Mouse (Mus musculus): ENCODE measurements around the gene Efemp1.
A peak's percentile ranks its signal among the peaks of the same experiment; 100 is the strongest.

The Efemp1 gene

DNA sequence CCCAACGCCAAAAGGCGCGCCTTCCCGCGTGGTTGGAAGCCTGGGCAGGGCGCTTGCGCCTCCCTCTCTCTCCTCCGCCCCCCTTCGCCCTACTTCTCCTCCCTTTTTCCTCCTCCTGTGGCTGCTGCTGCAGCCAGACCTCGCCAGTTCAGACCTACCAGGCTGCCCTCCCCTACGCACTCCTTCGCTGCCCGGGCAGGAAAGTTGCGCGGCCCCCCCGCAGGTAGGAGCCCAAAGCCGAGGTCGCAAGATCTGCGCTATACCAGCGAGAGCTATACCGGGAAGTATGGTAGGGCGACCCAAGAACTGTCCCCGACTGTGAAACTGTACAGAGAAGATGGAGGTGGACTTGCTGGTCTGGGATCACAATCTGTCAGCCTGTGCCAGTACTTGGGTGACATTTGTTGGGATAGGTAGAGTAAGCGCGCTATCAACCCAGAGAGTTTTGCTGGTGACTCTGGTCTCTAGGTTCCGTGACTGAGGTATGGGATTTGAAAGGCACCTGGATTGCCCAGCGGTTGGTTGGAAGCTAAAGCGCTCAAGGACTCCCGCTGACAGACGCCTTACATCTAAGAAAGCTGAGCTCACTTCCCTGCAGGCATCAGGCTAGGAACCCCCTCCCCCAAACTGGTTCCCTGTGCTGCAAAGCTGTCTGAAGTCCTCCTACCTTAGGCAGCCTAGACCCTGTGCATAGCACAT lies at the start of gene Efemp1:
Efemp1 (plus strand) TSS at position 103 of the 699 bp plus-strand sequence.
- peak; percentile 27 for DNase-seq (ENCODE audit: low spot score)

DNA sequence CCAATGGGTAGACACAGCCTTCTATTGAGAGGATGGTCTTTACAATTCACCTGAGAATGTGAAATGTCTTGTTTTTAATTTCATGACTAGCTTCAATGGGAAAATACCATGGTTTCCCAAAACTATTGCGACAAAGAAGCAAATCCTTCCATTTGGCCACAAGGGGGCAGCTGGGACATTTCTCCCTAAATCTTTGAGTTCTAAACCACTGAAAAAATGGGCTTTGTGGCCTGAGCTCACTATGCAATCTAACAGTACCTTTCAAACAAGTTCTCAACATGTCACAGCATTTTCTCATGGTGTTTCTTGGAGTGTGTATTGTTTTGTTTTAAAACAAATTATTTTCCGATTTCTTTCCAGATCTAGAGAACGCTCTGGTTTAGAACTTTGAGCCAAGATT lies 44.3 kb upstream of the Efemp1 start:
- DNase-seq (ENCODE audit: low spot score): no peak

- no peak for DNase-seq (ENCODE audit: low spot score)
Observed at GRCm38 (mm10) chr11:28811874-28812273, 41.1 kb upstream of the Efemp1 start.

GRCm38 (mm10) chr11:28812564-28812963 lies 40.4 kb upstream of the Efemp1 start:
- DNase-seq (ENCODE audit: low spot score): peak; percentile 4

DNA sequence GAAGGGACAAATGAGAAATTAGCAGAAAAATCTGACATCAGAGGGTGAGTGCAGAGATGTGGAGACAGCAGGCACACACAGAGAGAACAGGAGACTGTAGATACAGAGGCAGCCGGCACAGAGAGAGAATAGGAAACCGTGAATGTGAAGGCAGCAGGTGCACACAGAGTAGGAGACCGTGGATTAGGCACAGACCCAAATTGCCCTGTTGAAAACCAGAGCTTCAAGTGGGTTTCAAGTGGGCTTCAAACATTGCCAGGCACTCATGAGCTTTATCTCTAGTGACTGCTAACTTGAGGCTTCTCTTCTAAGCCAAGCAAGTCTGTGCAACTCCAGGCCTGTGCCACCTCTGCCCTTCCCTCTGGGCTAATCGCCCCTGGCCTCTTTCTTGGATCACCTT lies 35.6 kb upstream of the Efemp1 start:
- DNase-seq (ENCODE audit: low spot score): no peak

- DNase-seq (ENCODE audit: low spot score): no peak
Observed at GRCm38 (mm10) chr11:28826950-28827349, 26.1 kb upstream of the Efemp1 start.

DNA sequence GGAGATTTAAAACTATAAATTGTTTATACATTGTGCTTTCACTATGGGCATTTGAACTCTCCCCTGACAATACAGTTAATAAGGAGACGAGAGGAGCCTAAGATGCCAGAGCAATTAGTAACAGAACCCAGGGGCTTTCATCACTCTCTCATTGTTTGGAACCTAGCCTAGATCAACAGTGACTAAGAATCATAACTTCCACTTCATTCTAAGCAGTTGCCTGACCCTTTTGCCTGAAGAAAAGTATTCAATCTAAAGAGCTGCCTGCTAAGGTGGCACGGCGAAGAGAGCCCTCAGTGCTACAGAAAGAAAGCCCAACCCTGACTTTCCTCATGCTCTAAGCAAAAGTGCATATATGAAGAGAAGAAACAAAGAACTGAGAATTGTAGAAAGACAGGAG lies 19.2 kb upstream of the Efemp1 start:
- DNase-seq (ENCODE audit: low spot score): no peak

DNA sequence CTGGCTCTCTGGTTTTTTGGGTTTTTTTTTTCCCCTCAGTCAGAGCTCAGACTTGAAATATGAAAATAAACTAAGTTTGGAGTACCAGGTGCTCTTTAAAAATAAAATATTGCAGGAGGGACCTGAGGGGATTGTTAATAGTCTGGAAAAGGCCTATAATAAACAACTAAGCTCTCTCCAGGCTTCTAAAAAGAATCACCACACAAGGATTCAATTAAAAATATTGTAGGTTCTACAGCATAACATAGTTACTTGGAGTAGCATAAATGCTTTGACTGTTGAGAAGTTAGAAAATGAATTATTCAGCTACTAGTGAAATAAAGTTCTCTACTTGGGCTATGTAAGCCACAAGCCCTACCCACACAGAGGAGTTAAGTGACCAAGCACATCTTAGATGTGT lies 17.9 kb upstream of the Efemp1 start:
- no peak for DNase-seq (ENCODE audit: low spot score)

DNA sequence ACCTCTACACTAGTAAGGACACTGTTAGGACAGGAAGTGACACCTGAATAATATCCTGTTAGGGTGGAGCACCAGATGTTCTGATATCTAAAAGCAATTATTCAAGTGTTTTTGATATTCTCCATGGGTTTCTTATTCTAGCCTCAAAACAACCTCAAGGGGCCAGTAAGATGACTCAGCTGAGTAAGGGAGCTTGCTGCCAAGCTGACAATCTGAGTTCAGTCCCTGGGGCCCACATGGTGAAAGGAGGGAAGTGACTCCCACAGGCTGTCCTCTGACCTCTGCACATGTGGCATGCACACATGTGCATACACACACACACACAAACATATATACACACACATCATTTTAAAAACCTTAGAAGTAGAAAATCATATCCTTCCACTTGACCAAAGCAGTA lies 3.2 kb upstream of the Efemp1 start:
- no peak for DNase-seq (ENCODE audit: low spot score)

GRCm38 (mm10) chr11:28851645-28852044 lies 1.4 kb upstream of the Efemp1 start:
- DNase-seq (ENCODE audit: low spot score): no peak

DNA sequence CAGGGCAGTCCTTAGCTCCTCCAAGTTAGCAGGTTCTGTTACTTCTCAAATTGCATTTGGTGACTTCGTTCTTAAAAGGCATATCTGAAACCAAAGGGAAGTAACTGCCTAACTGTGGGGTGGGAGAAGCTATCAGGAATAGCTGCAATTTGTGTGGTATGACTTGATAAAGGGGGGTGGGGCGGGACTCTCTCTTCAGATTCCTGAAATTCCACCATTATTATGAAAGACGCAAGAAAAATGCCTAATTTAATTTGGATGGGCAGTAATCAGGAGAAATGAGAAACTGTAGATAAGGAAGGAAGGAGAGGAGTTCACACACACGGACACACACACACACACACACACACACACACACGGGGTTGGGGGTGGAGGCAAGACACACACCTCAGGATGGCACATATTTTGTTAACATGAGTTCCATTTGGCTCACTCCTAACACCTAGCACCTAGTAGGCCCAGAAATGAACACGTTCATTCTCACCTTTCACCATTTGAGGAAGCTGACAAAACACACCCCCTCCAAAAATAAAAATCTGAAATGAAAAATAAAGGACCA lies 564 bp upstream of the Efemp1 start:
- no peak for DNase-seq (ENCODE audit: low spot score)

GRCm38 (mm10) chr11:28859125-28859524 lies 6.1 kb downstream of the Efemp1 start:
- no peak for DNase-seq (ENCODE audit: low spot score)

DNA sequence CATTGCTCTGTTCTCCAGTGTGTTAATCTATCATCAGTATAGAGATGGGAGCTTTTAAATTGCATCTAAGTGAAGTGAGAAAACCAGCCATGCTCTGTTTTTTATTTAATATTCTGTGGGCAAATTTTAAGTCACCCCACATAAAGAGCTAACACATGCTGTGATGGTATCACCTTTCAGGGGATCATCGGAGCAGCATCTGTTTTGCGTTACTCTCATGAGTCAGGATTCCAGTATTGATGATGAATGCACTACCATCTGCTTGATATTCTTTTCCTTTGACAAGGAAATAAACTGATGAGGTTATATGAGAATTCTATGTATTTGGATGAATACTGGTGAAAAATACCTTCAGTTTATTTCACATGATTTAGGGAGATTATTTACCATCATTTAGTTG lies 16.1 kb downstream of the Efemp1 start:
- DNase-seq (ENCODE audit: low spot score): no peak

- no peak for DNase-seq (ENCODE audit: low spot score)
Observed at GRCm38 (mm10) chr11:28881381-28881976, 28.5 kb downstream of the Efemp1 start.

DNA sequence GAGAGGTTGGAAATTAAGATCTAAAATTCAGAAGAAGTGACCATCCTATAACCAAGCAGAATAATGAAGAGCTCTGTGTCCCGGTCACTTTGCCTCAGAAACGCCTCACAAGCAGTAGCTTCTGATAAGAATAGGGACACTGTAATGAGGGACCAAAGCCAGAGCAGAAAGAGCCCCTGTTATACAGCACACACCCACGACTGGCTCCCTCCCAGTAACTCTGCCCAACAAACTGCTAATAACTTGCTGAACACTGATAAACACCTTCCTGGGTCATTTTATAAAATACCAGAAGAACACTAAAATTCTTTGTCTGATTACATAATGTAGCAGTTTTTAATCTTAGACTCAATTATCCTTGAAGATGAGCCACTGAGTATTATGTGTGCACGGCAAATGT lies 30.1 kb downstream of the Efemp1 start:
- DNase-seq (ENCODE audit: low spot score): peak; percentile 75

- DNase-seq (ENCODE audit: low spot score): no peak
Observed at GRCm38 (mm10) chr11:28889538-28889937, 36.5 kb downstream of the Efemp1 start.

GRCm38 (mm10) chr11:28891515-28891914 lies 38.5 kb downstream of the Efemp1 start:
- no peak for DNase-seq (ENCODE audit: low spot score)

- no peak for DNase-seq (ENCODE audit: low spot score)
Observed at GRCm38 (mm10) chr11:28899420-28899819, 46.4 kb downstream of the Efemp1 start.

- DNase-seq (ENCODE audit: low spot score): no peak
Observed at GRCm38 (mm10) chr11:28904596-28904995, 51.6 kb downstream of the Efemp1 start.

DNA sequence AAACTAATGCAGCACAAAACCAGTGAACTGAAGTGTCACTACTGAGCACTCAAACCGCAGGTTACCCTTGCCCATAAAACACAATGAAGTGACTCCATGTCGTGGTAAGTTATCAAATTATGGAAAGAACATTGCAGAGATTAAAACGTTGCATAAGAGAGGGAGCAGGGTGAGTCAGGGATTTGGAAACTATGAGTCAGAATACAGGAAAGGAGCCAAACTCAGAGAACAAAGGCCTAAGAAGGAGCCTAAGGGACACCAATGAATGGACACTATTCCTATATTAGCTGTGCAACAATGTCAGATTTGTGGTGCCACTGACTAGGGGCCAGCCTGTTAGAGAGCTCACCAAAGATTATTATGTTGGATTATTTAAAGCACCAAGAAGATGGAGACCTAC lies 53.3 kb downstream of the Efemp1 start:
- peak; percentile 21 for DNase-seq (ENCODE audit: low spot score)

DNA sequence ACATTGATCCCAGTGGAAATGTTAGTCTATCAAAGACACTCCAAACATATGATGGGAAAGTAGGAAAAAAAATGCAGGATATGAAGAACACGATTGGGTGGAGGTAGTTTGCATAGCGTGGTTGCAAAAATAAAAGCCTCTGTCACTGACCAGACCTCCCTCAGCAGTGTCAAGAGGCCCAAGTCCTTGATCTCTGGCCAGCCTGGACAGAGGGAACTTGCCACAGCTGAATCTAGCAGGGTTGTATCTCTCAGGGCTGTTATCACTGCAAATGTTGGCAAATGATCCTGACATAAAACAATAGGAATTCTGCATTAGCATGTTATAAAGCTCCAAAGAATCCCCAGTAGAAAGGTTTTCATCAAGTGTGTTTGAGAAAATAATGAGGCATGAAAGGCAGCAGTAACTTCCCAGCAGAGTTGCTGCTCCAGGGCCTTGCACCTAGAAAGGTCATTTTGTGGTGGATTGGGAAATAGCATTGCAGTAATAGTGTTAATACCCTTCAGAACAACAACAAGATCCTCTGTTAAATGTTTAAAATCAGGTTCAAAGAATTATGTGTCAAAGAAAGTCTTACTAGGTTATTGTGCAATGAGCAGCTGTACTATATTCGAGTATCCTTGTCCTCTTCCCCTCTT lies 56.0 kb downstream of the Efemp1 start:
- peak; percentile 49 for DNase-seq (ENCODE audit: low spot score)

- DNase-seq (ENCODE audit: low spot score): no peak
Observed at GRCm38 (mm10) chr11:28912469-28913138, 59.6 kb downstream of the Efemp1 start.

- no peak for DNase-seq (ENCODE audit: low spot score)
Observed at GRCm38 (mm10) chr11:28934449-28934848, 81.4 kb downstream of the Efemp1 start.
